Mouse (Mus musculus) mouse embryonic stem cell (cell line): ENCODE measurements around the gene Gm45837.

Experiments used
- in situ Hi-C, 2 experiments: fragments of 300-500 bp; cut with MboI; formaldehyde crosslinking; loops; 1 replicate in 1 of 2; 3 replicates in 1 of 2; pipeline ENCODE4 v1.14.3; 2019 to 2020; ENCODE audit warnings: low sequenced_read_pairs in 2 of 2, low pct_unique_long_range_greater_than_20kb in 1 of 2, mixed read lengths in 1 of 2; ENCODE audit not compliant: unreplicated experiment in 1 of 2

Gm45837 gene

DNA sequence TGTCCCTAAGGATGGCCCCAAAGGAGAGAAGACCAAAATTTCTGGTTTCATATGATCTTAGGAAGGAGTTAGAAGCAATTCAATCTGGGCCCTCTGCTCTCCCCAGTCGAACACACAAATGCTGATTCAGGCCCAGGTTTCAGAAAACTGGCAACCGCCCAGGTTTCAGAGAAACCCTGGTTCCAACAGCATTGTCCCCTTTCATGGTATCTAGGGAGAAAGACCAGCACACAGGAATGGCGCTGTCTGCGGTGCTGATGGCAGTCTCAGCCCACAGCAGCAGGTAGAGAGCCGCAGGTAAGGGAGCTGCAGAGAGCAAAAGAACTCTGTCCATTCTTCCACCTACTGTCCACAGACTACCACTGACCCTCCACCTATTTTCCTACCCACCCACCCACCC lies 66.5 kb downstream of the Gm45837 start:
- in situ Hi-C loops = no loop called here

DNA sequence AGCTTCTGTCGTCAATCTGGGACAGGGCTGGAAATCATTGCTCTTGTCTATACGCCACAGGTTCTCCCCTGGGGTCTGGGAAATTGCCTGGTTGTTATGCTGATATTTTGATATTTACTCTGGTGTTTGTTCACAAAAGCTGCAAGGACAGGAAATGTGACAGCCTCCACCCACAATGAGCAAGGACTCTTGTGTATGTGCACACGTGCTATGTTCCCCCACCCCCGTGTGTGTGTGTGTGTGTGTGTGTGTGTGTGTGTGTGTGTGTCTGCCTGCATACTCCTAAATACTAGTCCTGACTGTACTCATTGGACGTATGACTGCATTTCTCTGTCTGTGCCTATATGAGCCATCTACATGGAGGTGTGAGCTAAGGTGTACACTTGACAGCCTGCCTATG lies 67.4 kb downstream of the Gm45837 start:
- in situ Hi-C loops = no loop called here

DNA sequence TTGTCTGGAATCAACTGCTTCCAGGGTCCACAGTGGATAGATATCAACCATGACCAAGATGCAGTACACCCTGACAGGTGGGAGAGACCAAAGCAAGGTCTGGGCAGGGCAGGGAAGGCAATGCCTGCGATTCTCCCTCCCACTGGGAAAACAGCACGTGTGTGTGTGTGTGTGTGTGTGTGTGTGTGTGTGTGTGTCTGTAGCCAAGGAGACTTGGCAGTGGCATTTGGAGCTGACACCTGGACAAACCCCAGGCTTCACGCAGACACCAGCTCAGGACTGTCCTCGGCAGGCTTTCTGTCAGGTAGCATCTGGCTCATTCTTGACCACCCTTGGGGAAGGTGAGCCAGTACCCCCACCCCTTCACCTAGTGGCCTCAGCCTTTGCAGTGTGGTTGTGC lies 69.2 kb downstream of the Gm45837 start:
- in situ Hi-C loops = no loop called here

DNA sequence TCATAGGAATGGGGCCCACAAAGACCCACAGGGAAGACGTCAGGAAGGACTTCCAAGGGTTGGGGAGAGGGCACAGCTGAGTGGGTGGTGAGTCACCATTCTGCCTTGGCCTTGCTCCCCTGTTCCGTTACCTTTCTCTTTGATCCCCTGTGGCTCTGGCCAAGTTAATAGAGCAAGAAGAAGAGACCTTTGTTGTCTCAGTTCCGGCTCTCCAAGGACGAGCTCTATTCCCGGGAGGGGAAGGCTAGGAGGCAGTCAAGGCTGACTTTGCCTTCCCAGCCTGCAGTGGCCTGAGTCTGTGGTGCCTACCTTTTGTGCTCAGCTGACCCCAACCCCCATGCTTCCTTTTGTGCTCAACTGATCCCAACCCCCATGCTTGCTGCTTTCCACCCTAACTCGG lies 70.0 kb downstream of the Gm45837 start:
- in situ Hi-C loops = no loop called here

DNA sequence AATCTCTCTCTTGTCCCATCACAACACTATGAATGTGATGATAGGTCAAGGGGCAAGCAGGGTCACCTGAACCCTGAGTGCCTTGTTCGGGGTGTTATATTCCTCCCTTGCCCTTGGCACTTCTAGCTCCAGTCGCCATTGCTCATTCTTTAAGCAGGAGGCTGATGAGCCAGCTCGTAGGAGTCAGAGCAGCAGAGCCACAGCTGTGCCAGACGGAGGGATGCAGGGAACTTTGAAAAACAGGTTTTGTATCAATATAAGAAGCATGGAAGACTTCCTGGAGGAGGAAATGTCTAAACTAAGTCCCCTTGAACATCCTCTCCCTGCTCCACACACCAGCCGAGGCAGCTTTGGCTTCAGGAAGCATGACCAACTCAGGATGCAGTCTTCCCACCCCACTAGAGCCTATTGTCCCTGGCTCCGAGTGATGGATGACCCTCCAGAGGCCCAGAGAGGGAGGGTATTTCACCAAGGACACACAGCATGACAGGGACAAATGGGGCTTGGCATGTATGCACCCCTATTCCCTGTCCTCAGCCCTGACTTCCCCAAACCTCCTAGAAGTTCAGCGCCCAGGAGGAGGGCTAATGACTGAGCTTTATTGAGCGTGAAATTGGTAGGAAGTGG lies 71.3 kb downstream of the Gm45837 start:
- in situ Hi-C loops = no loop called here

DNA sequence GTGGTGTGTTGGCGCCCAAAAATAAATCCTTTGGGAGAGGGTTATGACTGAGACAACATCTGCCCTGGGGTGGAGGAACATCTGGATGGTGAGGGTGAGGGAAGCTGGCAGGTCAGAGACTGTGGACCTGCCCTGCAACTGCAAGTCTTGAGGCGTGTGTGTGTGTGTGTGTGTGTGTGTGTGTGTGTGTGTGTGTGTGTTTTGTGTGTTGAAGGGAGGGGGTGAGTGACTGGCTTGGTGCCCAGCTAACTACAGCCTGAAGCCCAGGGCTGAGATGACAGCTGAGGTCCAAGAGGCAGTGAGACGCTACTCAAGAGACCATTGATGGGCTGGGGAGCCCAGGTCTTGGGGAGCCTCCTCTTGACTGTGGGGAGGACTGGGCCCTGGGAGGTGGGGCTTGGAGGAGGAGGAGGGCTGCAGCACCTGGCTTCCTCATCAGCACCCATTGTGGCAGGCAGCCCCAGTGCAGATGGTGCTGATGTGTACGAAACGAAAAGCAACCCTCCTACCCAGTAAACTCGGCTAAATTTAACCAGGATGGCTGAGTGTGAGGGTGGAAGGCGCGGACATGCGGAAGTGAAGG lies 71.9 kb downstream of the Gm45837 start:
- in situ Hi-C loops = no loop called here

DNA sequence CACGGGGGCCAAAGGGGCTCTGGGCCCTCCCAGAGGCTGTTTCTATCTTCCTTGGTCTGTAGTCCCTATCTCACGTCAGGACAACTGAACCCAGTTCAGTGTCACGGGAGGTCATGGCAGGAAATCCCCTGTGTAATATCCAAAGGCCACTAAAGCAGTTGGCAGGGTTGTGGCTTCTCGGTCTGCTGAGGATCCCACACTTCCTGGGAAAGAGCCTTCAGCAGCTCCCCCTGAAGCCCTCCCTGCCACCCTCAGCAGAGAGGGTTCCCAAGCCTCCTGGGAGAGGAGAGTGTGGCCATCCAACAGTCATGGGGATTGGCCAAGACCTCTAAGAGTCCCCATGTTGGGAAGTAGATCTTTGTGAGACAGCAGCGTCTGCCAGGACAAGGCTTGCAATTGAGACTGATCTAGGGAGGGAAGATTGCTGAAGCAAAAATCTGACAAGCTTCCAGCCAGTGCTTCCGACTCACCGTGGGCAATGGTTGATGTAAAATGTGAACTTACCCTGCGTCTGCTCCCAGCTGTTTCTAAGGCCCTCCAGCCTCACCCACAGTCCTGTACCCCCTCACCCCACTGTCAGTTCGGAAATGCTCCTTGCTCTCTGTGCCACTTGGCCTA lies 72.9 kb downstream of the Gm45837 start:
- in situ Hi-C loops = no loop called here

DNA sequence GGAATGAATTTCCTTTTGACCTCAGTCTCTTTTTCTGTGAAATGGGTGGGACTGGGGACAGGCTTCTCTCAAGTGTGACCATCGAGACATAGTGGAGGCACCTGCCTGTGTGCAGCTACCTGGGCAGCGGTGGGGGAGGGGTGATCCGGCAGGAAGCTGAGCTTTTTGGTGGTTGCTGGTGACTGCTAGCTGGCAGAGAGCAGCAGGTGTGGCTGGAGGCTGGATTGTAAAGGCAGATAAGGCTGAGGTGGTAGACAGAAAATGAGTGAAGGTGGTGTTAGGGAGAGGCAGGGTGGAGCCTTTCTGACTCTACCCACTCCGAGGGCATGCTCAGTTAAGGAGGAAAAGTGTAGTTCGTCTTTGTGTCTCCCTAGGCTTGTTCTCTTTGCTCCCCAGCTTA lies 76.4 kb downstream of the Gm45837 start:
- in situ Hi-C loops = no loop called here

DNA sequence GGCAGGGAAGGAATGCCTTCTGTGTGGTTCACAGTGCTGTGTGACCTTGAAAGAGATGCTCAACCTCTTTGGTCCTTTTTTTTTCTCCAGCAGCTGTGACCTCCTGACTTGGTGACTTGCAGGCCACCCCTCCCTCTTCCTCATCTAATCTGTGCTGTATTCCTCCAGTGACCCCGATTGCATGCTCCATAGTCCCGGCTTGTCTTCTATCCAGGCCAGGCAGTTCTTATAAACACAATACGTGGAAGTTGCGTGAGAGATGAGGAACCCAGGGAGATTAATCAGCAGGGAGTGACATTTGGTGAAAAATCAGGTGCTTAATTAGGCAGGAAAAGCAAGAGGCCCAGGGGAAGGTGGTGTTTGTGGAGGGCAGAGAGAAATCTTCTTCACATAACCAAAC lies 80.3 kb downstream of the Gm45837 start:
- in situ Hi-C loops = no loop called here

DNA sequence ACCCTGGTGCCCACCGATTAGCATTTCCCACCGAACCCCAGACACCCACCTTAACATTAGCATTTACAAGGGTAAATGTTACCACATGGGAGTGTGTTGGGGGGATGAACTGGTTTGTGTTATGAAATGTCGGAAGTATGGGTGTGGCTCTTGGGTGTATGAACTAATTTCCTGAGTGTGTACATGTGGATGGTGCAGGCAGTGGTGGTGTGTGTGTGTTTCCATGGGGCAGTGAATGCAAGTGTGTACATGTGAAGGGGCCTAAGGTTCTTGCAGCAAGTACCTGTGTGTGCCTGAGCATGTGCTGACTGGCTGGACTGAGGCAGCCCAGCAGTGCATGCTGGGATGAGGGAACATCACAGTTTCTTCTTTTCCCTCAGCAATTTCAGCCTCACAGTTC lies 87.7 kb downstream of the Gm45837 start:
- in situ Hi-C loops = no loop called here

DNA sequence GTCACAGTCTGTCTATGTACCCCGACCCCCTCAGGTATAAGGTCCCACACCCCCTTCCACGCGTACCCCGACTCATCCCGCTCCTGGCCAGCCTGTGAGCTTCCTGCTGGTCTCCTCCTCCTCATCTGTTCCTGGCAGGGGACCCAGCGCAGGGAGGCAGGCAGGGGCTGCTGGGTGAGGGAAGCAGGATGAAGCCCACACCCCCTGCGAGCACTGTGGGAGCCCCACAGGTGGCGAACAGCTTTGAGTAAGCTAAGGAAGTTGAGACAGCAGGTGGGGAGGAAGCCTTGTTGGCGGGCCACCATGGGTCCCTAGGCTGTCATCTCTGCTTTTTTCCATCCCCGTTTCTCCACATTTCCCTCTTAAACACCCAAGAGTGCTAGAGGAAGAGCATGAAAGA lies 88.6 kb downstream of the Gm45837 start:
- in situ Hi-C loops = no loop called here

DNA sequence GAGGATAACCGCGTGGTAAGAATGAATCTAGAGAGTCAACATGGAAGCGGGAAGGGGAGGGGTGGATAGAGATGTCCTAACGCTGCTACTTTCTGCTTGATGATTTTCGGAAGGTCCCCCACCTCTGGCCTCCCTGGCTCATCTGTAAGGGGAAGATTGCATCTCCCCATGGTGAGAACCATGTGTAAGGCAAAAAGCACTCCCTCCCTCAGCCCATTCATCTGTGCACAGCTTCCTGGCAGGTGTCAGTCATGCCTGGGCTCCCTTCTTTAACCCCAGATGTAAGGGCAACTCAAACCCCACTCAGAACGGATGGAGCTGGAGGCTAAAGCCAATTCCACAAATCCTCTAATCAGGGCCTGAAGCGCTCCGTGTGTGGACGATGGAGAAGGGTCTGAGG lies 89.0 kb downstream of the Gm45837 start:
- in situ Hi-C loops = loop anchor here (5.0 to 10.0 kb wide), 2 partner anchors 47 to 55 kb away; no protein-coding TSS in a partner anchor

DNA sequence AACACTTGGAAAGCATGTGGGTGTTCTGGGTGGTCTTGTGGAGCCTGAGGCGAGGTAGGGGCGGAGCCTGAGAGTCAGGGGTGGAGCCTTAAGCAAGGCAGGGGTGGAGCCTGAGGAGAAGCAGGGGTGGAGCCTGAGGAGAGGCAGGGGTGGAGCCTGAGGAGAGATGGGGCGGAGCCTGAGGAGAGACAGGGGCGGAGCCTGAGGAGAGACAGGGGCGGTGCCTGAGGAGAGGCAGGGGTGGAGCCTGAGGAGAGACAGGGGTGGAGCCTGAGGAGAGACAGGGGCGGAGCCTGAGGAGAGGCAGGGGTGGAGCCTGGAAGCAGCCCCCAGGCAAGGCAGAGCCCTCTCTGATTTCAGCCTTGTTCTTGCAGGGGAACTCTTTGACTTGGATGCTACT lies 90.5 kb downstream of the Gm45837 start:
- in situ Hi-C loops = loop anchor here (5.0 to 10.0 kb wide), 2 partner anchors 49 to 56 kb away; no protein-coding TSS in a partner anchor

DNA sequence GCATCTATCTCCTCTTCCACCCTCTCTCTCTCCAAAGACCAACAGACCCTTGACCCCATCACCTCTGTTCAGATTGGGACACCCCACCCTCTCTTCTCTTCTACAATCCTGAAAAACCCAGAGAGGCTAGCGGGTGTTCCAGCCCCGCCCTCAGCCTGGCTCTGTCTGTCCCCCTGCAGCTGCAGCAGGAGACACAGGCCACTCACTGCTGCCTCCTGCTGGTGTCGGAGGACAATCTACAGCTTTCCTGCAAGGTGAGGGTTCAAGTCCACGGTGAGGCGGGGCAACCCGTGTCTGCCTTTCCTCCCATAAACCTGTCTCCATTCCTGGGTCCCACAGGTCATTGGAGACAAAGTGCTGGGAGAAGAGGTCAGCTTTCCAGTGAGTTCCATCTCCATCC lies 91.0 kb downstream of the Gm45837 start:
- in situ Hi-C loops = loop anchor here (5.0 to 10.0 kb wide), 2 partner anchors 49 to 57 kb away; no protein-coding TSS in a partner anchor

DNA sequence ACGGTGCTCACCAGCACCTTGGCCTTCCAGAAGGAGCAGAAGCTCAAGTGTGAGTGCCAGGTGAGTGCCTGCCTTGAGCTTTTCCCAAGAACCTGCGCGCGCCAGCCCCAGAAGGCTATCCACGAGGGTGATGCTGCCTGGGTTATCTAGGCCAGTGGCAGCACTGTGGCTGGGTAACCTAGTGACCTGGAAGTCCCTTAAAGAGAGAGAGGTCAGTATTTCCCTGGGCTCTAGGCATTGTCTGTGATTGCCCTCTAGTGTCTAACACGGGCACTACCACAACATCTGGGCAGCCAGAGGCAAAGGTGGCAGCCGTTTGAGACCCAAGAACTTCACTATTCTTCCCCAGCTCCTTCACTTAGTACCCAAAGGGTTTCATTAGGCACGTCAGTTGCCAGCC lies 92.7 kb downstream of the Gm45837 start:
- in situ Hi-C loops = loop anchor here (5.0 to 10.0 kb wide), 2 partner anchors 51 to 59 kb away; no protein-coding TSS in a partner anchor

DNA sequence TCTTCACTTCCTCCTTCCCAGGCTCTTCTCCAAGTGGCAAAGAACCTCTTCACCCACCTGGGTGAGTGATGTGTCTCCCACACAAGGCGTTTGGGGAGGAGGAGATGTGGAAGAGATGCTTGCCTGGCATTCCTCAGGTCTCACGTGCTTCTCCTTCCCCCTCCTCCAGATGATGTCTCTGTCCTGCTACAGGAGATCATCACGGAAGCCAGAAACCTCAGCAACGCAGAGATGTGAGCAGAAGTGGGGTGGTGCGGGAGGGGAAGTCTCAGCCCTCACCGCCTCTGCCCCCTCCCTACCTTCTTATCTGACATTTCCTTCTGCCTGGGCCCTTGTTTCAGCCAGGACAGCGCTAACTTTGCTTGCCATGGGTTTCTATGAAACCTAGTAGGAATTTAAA lies 93.1 kb downstream of the Gm45837 start:
- in situ Hi-C loops = loop anchor here (5.0 to 10.0 kb wide), 2 partner anchors 52 to 59 kb away; no protein-coding TSS in a partner anchor

DNA sequence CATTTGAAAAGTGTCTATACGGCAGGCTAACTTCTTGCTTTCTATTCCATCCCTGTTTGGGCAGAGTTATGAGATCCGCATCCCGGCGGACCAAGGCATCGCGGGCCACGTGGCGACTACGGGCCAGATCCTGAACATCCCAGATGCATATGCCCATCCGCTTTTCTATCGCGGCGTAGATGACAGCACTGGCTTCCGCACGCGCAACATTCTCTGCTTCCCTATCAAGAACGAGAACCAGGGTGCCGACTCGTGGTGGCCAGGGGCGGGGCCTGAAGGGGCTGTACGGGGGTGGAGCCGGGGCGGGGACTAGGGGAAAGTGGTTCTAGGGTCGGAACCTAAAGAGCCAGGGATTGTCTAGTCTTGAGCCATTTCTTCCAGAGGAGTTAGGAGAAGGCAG lies 93.8 kb downstream of the Gm45837 start:
- in situ Hi-C loops = loop anchor here (5.0 to 10.0 kb wide), 2 partner anchors 52 to 60 kb away; no protein-coding TSS in a partner anchor

DNA sequence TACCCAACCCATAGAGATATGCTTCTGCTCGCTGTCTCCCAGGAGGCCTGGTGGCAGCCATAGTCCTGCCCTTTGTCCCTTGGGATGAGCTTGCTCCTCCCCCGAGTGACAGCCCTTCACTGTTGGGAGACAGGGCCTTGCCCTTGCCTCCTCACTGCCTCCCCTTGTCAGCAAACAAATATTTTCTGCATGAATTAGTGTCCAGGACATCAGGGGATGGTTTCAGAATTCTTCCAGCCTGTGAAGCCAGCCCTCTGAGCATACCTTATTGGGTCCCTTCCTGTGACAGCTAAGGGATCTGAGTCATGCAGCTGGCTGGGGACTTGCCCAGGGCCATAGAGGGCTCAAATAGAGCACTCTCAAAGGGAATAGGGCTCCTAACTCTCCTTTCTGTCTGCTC lies 98.5 kb downstream of the Gm45837 start:
- in situ Hi-C loops = loop anchor here in 1 of 2 experiments (10.0 kb wide), 1 partner anchor 64 kb away; no protein-coding TSS in a partner anchor

DNA sequence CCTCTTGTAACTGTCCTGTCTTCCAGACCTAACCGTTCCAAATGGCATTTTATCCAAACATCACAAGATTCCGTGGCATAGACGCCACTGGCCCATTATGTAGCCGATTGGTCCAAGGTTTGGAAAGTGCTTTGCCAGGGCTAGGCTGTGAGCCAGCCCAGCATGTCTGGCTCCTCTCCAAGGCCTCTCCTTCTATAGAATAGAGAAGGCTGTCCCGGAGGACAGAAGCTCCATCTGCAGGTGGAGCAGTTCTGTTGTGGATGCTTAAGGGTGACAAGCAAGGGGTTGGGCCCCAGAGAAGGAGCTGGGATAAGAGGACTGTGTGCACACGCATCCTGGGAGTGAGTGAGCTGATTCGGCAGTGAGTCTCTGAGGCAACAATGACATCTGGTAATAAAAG lies 103.0 kb downstream of the Gm45837 start:
- in situ Hi-C loops = no loop called here

DNA sequence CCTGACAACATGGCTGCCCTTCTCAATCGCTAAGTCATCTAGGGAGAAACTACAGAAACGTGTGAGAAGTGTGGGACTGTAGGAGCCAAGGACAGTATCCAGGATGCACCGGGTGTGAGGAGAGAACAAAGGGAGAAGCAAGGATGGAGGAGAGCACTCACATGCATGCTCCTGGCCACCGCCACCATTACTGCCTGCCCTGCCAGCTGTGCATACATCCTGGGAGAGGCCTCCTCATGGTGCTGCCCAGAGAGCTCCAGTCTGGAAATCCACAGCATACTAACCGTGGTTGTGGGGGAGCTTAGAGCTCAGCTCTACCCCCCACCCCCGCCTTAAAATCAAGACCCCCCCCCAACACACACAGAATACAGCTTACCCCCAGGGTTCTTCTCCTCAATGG lies 104.1 kb downstream of the Gm45837 start:
- in situ Hi-C loops = no loop called here
